Mouse (Mus musculus): ENCODE measurements at regions not wholly inside any gene's neighbourhood (a gene's known extent, or its start where the extent isn't known, plus 50 kb on each side); places are given as distances from the start of the nearest gene placed in this dataset.

DNA sequence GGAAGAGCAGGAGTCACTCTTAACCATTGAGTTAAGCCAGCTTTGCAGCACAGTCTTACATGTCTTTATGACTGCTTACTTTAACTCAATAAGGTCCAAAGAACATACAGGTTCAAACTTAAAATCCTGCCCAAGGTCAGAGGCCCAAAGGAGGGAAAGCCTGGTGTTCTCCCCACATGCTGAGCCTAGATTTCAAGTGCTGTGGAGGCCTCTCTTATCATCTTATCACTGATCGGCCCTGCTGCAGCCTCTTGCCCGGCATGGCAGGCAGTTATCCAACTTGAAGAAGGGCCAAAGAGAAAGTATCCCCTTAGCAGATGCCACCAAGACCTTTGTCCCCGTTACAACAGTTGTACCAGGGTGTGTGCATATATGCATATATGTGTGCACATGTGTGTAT is 170.0 kb upstream of the Dynlrb2 start:
- Histone ChIP-seq H3K27ac (no peak overlapping the region), H3K36me3 (replicated peaks; ENCODE audit: control insufficient read depth, insufficient read depth, low read depth) (no peaks in the 10 kb centered on the region), H3K9me3 (ENCODE audit: control insufficient read depth, low read length) (no peaks in the 10 kb centered on the region), H3K9ac (replicated peaks) (no peak overlapping the region), H3K4me2 (ENCODE audit: low read depth) (no peak overlapping the region), H3K4me1 (replicated peaks; ENCODE audit: control insufficient read depth in 2 of 2, insufficient read depth in 2 of 2, low read length in 1 of 2) (no peaks in the 10 kb centered on the region), H3K27me3 (ENCODE audit: control insufficient read depth, insufficient read depth, low read length) (no peaks in the 10 kb centered on the region), H3K4me3 (ENCODE audit: insufficient read depth in 1 of 2, low read depth in 2 of 2, low read length in 2 of 2) (no peak overlapping the region)
- TF ChIP-seq EP300 (IDR thresholded peaks at IDR 0.05; ENCODE audit: low read depth) (no peak), CTCF (IDR thresholded peaks at IDR 0.05; ENCODE audit: low read depth) (no peak)
- ATAC-seq (ENCODE audit: insufficient read depth) (no peak), DNase-seq (ENCODE audit: low read depth in 3 of 3, low spot score in 3 of 3) (no peak)
- WGBS (ENCODE audit: insufficient replicate concordance) = 34% methylated on average over 3 of the region's 3 CpGs

DNA sequence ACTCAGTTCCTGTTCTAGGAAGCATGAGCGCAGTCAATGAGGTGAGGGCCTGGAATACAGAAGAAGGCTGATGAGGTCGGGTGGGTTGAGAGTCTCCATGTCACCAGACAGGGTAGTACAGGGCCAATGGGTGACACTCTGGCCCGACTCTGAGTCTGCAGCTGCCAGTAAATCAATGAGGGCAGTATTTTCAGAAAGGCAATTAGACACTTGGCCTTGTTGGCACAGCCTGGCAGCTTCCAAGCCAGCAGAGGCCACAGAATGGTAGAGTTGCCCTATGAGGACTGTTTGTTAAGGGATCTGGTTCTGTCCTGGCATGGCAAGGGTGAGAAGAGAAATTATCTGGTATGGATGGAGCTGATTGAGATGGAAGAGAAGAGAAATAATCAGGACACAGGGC is 170.7 kb upstream of the Dynlrb2 start:
- Histone ChIP-seq H3K27me3 (ENCODE audit: control insufficient read depth, insufficient read depth, low read length) (no peaks in the 10 kb centered on the region), H3K9ac (replicated peaks) (no peak overlapping the region), H3K9me3 (ENCODE audit: control insufficient read depth, low read length) (no peaks in the 10 kb centered on the region), H3K4me3 (ENCODE audit: insufficient read depth in 1 of 2, low read depth in 2 of 2, low read length in 2 of 2) (no peak overlapping the region), H3K4me2 (ENCODE audit: low read depth) (no peak overlapping the region), H3K4me1 (replicated peaks; ENCODE audit: control insufficient read depth in 2 of 2, insufficient read depth in 2 of 2, low read length in 1 of 2) (no peaks in the 10 kb centered on the region), H3K36me3 (replicated peaks; ENCODE audit: control insufficient read depth, insufficient read depth, low read depth) (no peaks in the 10 kb centered on the region), H3K27ac (no peak overlapping the region)
- ATAC-seq (ENCODE audit: insufficient read depth) (no peak), DNase-seq (ENCODE audit: low read depth in 3 of 3, low spot score in 3 of 3) (no peak)
- TF ChIP-seq CTCF (IDR thresholded peaks at IDR 0.05; ENCODE audit: low read depth) (no peak), EP300 (IDR thresholded peaks at IDR 0.05; ENCODE audit: low read depth) (no peak)
- WGBS (ENCODE audit: insufficient replicate concordance) = 53% methylated on average over 3 of the region's 3 CpGs

DNA sequence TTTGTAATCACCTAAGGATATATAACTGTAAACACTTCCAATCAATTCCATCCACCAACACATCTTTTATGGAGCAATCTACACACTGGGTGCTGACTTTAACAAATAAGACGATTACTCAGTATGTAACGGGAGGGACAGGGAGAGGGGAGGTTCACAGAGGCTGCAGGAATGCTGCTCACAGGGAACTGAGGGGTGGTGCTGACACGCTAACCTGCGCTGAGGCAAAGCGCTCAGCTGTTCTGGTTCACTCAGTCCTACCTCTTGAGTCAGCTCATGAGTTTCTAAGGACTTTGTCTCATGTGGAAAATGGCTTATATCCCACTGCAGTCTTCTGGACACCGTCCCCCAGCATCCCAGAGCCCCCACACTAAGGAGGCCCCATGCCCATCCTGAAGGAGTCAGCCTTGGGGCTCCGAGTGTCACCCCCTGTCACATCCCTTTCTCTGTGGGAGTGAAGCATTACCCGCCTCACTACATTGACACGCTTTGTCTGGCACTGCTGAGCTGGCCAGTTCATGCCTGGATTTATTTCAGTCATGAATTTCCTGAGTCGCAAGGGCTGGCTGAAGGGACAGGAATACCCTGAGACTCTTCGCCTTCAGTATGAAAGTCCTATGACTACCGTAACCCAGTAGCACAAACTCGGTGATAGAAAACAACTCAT is 184.6 kb upstream of the Dynlrb2 start:
- H3K4me1 ChIP-seq (replicated peaks; ENCODE audit: control insufficient read depth in 2 of 2, insufficient read depth in 2 of 2, low read length in 1 of 2) = no peaks in the 10 kb centered on the region
- H3K4me3 ChIP-seq (ENCODE audit: insufficient read depth in 1 of 2, low read depth in 2 of 2, low read length in 2 of 2) = no peak overlapping the region
- no peaks in the 10 kb centered on the region for H3K36me3 ChIP-seq (replicated peaks; ENCODE audit: control insufficient read depth, insufficient read depth, low read depth)
- H3K9ac ChIP-seq (replicated peaks) = no peak overlapping the region
- no peak for TF ChIP-seq CTCF (IDR thresholded peaks at IDR 0.05; ENCODE audit: low read depth)
- TF ChIP-seq EP300 (IDR thresholded peaks at IDR 0.05; ENCODE audit: low read depth) = no peak
- H3K4me2 ChIP-seq (ENCODE audit: low read depth) = no peak overlapping the region
- H3K9me3 ChIP-seq (ENCODE audit: control insufficient read depth, low read length) = no peaks in the 10 kb centered on the region
- ATAC-seq (ENCODE audit: insufficient read depth) (no peak), DNase-seq (ENCODE audit: low read depth in 3 of 3, low spot score in 3 of 3) (no peak)
- 73% methylated on average over 13 of the region's 13 CpGs for WGBS (ENCODE audit: insufficient replicate concordance)
- H3K27me3 ChIP-seq (ENCODE audit: control insufficient read depth, insufficient read depth, low read length) = no peaks in the 10 kb centered on the region
- no peak overlapping the region for H3K27ac ChIP-seq

DNA sequence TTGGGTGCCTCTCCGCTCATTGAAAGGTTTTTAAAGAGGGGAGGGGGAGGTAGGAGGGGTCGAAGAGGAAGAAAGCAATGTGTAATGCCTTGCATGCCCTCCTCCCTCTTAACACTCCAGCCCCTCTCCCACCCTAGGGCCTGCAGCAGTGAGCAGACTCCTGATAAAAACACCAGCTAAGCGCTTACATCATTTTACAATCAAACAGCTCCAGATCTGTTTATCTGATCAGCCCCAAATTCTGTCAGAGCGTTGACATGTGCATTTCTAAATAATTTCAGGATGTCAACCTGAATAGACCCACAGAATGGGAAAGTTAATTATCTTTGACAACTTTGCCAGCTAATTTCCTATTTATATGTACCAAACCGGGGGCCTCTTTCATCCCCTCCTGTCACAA is 189.4 kb upstream of the Dynlrb2 start:
- Histone ChIP-seq H3K9me3 (ENCODE audit: control insufficient read depth, low read length) (no peaks in the 10 kb centered on the region), H3K4me2 (ENCODE audit: low read depth) (no peak overlapping the region), H3K4me3 (ENCODE audit: insufficient read depth in 1 of 2, low read depth in 2 of 2, low read length in 2 of 2) (no peak overlapping the region), H3K4me1 (replicated peaks; ENCODE audit: control insufficient read depth in 2 of 2, insufficient read depth in 2 of 2, low read length in 1 of 2) (no peaks in the 10 kb centered on the region), H3K27ac (no peak overlapping the region), H3K9ac (replicated peaks) (no peak overlapping the region), H3K36me3 (replicated peaks; ENCODE audit: control insufficient read depth, insufficient read depth, low read depth) (no peaks in the 10 kb centered on the region), H3K27me3 (ENCODE audit: control insufficient read depth, insufficient read depth, low read length) (no peaks in the 10 kb centered on the region)
- 37% methylated on average over 5 of the region's 5 CpGs for WGBS (ENCODE audit: insufficient replicate concordance)
- no peak for ATAC-seq (ENCODE audit: insufficient read depth)
- no peak for DNase-seq (ENCODE audit: low read depth in 3 of 3, low spot score in 3 of 3)
- TF ChIP-seq CTCF (IDR thresholded peaks at IDR 0.05; ENCODE audit: low read depth) (no peak), EP300 (IDR thresholded peaks at IDR 0.05; ENCODE audit: low read depth) (no peak)

DNA sequence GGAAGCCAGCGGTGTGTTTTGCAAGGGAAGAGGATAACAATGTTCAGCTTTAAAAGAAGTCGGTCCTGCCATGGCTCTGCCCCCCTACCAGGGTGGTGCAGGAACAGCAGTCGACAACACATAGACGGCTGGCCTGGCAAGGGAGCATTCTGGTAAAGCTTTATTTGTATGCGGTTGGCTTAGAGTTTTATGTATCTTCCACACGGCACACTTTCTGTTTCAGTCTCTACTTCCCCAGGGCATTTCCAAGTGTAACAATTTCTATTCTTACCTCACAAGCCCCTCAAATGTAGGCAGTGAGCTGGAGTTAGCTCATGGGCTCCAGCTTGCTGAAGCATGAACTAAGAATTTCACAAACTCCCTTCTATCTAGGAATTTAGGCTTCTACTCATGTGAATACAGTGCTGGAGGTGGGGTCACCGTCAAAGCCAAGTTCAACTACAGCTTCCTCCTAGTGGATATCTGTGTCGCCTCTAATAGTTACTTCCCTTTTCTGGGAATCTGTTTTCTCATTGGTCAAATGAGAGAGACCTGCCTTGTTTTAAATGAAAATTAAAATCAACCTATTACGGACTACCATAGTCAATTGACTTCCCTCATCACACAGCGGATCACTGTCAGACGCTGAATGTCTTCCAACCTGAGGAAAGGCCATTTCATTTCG is 190.2 kb upstream of the Dynlrb2 start:
- Histone ChIP-seq H3K36me3 (replicated peaks; ENCODE audit: control insufficient read depth, insufficient read depth, low read depth) (no peaks in the 10 kb centered on the region), H3K4me1 (replicated peaks; ENCODE audit: control insufficient read depth in 2 of 2, insufficient read depth in 2 of 2, low read length in 1 of 2) (no peaks in the 10 kb centered on the region), H3K9ac (replicated peaks) (no peak overlapping the region), H3K4me3 (ENCODE audit: insufficient read depth in 1 of 2, low read depth in 2 of 2, low read length in 2 of 2) (no peak overlapping the region), H3K27ac (no peak overlapping the region), H3K4me2 (ENCODE audit: low read depth) (no peak overlapping the region), H3K9me3 (ENCODE audit: control insufficient read depth, low read length) (no peaks in the 10 kb centered on the region), H3K27me3 (ENCODE audit: control insufficient read depth, insufficient read depth, low read length) (no peaks in the 10 kb centered on the region)
- ATAC-seq (ENCODE audit: insufficient read depth) = no peak
- 64% methylated on average over 12 of the region's 12 CpGs for WGBS (ENCODE audit: insufficient replicate concordance)
- DNase-seq (ENCODE audit: low read depth in 3 of 3, low spot score in 3 of 3) = no peak
- no peak for TF ChIP-seq CTCF (IDR thresholded peaks at IDR 0.05; ENCODE audit: low read depth)

All from liver, embryonic 14.5 days (tissue).